Mouse (Mus musculus) thymus, postnatal 10 days (tissue): ENCODE results near the gene Fam131a.
A peak's percentile ranks its signal among the peaks of the same experiment; 100 is the strongest.
"Not testable (repeated sequence)": the region's sequence is repeated elsewhere in the genome, so short reads cannot be mapped to it uniquely, and the experiment has no call there.

Experiments
- DNase-seq, 2 experiments: peaks; one replicate each; pipeline ENCODE4 v3.0.0; 2021; ENCODE audit warnings: low spot score in 2 of 2

Fam131a gene

DNA sequence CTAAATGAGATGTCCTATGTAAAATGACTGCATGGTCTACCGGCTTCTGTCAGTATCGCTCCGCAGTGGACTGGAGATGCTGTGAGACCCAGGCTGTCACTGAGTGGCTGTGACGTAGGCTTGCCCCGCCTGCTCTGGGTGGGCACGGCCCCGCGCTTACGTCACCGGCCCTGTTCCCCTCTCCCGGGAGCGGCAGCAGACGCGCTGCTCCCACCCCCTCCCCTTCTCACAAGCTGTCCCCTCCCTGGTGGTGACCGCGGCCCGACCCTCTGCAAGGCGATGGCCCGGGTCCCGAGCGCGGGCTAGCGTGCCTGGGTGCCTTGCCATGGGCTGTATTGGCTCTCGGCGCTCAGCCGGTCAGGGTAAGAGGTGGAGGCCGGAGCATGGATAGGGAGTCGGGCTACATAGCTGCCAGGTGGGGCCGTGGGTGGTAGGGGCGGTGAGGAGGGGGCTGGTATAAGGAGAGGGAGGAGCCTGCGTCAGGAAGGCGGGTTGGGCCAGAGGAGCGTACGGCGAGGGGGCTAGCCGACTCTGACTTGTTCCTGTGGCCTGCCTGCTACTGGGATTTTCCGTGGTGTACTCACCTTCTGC lies at the start of gene Fam131a:
Gene Fam131a, plus strand, starts transcription at position 131 of the 591 bp plus-strand sequence.
- DNase-seq = peak; percentile 57 to 68

DNA sequence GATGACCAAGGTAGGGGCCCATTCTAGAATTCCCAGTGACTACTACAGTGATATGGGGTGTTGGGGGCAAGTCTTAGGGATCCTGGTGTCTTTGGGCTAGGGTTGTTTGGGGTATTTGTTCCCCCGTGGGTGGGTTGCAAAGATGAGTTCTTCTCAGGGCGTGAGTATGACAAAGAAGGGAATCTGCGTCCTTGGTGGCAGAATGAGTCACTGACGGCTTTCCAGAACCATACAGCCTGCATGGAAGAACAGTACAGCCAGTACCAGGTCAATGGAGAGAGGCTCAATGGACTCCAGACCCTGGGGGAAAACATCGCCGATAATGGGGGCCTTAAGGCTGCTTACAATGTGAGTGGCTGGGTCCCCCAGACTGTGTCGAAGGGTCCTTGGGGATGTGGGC lies 49.1 kb upstream of the Fam131a start:
- DNase-seq = no peak

DNA sequence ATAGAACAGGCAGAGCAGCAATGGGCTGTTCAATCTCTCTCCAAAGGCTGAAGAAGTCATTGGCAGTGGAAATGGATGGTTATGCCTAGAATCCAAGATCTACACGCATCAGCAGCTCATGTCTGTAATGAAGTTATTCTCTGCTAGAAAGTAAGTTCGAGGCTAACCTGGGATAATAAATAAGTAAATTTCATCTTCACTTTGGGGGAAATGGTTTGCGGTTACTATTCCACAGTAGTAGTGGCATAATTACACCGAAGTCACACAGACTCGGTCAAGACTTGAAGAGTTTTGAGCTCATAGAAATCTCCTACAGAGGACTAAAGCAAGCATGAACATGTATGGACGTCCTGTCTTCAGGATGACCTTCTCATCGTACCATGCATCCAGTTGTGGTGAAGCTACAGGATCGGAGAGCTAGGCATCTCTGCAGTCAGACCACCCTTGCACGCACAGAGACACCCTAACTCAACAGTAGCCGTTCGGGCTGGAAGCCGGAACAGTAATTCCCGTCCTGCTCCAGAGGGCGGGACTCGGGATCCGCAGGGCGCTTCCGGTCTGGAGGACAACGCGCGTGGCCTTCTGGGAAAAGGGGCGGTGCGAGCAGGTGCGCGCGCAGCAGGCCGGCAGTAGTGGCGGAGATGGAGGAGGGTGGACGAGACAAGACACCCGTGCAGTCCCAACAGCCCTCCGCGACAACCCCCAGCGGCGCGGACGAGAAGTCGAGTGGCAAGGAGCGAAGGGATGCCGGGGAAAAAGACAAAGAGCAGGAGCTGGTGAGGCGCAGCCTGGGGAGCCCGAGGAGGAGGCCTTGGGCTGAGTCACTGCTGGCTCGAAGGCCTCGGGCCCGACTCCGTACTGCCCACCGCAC lies 41.7 kb upstream of the Fam131a start, which contains the start of gene Psmd2:
Gene Psmd2, plus strand, starts transcription at position 577 of the 871 bp plus-strand sequence.
- peak; percentile 86 to 94 for DNase-seq

DNA sequence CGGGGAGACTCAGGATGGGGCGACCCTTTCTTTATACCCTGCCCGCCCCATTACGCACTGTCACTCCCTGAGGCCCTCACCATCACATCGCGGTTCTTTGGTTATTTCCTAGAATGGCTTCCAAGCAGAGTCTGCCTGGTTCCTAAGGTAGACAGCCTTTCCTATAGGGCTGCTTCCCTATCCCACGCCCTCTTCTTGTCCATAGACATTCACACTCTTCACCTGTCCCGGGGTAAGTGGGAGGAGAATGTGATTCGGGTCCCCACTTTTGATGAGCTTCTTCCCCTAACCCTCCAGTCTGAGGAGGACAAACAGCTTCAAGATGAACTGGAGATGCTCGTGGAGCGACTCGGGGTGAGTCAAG lies 41.1 kb upstream of the Fam131a start:
- no peak for DNase-seq

DNA sequence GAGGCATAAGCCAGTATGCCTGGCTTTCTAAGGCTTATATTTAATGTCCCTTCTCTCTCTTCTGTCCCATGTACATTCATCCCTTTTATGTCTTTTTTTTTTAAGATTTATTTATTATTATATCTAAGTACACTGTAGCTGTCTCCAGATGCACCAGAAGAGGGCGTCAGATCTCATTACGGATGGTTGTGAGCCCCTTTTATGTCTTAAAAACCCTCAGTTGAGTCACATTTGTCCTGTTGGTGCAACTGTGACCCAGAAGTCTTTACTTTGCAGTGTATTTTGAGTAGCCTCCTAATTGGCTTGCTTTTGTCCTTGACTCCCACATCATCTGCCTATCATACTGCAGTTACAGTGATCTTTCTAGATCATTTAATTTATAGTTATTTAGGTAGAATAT lies 39.7 kb upstream of the Fam131a start:
- no peak for DNase-seq

DNA sequence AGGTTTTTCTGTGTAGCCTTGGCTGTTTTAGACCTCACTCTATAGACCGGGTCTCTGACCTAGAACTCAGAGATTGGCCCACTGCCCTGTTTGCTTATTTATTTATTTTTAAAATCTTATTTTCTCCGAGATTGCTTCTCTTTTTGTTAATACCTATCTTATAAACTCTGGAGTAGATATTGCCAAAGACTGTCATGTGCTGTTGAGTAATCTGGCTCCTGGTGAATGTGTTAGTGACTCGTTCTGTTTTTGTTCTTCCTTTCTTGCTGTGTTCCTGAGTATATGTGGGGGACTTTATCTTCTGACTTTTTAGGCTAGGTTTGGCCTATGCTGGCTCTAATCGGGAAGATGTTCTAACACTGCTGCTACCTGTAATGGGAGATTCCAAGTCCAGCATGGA lies 35.4 kb upstream of the Fam131a start:
- no peak for DNase-seq

DNA sequence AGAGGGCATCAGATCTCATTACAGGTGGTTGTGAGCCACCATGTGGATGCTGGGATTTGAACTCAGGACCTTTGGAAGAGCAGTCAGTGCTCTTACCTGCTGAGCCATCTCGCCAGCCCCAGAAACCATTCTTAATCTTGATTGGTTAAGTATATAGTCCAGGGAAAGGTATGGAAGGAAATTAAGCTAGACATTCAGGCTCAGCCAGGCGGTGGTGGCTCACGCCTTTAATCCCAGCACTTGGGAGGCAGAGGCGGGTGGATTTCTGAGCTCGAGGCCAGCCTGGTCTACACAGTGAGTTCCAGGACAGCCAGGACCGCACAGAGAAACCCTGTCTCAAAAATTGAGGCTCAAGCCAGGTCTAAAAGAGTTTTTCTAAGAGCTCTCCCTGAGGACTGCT lies 25.0 kb upstream of the Fam131a start, which contains the start of gene Eif4g1:
Gene Eif4g1, plus strand, starts transcription at position 301 of the 400 bp plus-strand sequence.
- DNase-seq = not testable (repeated sequence)

DNA sequence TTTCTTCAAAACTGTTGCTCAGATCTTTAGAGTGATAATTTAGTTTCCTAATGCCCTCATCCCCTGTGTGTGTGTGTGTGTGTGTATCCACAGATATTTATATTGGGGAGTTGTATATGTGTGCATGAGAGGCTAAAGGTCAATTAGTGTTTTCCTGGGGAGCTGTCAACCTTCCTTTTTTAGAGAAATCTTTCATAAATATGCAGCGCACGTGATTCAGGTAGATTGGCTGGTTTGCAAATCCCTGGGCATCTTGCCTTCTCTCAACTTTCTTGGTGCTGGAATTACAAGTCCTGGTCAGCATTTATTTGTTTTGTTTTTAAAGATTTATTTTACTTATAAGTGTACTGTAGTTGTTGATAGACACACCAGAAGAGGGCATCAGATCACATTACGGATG lies 22.8 kb upstream of the Fam131a start:
- DNase-seq = no peak

DNA sequence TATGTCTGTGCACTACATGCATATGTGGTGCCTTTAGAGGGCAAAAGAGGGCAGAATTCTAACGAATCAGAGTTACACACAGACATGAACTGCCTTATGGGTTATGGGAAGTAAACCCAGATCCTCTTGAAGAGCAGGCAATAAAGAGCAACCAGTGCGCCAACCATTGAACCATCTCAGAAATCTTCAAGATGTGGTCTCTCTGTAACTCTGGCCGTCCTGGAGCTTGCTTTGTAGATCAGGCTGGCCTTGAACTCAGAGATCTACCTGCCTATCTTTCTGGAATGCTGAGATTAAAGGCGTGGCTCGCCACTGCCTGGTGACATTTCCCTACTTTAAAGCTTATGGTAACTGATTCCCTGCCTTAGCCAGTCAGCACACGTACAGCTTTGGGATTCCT lies 21.2 kb upstream of the Fam131a start:
- DNase-seq = no peak

DNA sequence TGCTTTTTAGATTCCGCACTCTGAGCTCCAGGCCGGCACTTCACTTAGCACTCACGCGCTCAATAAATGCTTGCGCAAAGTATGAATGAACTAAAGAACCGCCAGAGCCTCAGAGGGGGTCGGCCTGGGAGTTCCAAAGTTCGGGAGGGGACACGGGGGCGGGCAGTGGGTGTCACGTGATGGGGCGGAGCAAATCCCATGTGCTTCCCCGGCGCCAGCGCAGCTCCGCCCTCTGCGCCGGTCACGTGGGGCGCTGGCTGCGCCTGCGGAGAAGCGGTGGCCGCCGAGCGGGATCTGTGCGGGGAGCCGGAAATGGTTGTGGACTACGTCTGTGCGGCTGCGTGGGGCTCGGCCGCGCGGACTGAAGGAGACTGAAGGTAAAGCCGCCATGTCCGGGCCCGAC lies 20.5 kb upstream of the Fam131a start:
- DNase-seq = peak; percentile 91 to 92

DNA sequence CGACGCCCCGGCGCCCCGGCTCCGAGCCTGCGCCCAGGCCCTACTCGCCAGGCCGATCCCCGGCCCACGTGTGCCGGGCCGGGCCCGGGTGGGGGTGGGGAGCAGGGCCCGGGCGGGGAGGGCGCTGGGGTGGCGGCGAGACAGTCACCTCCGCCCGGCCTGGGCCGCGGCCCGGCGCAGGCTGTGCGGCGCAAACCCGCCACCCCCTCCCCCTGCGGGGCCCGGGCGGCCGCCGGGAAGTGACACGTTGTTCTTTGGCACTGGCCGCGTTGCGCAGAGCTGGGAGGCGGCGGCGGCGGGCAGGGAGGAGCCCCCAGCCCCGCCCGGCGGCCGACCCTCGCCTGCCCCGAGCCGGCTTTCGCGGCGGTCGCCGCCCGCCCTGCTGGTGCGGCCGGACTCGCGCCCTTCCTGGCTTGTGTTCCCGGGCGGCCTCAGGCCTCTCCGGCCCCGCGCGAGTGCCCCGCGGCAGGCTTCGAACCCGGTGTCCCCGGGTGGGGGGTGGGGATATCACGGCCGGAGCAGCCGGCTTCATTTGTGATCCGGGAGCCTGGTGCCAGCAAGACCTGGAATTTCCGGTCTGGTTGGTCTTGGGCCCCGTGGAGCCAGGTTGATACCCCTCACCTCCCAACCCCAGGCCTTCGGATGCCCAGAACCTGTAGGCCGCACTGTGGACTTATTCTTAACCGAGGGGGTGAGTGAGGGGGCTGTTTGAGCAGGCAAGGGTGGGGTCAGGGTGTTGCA lies 19.9 kb upstream of the Fam131a start:
- DNase-seq = peak; percentile 43 to 56

DNA sequence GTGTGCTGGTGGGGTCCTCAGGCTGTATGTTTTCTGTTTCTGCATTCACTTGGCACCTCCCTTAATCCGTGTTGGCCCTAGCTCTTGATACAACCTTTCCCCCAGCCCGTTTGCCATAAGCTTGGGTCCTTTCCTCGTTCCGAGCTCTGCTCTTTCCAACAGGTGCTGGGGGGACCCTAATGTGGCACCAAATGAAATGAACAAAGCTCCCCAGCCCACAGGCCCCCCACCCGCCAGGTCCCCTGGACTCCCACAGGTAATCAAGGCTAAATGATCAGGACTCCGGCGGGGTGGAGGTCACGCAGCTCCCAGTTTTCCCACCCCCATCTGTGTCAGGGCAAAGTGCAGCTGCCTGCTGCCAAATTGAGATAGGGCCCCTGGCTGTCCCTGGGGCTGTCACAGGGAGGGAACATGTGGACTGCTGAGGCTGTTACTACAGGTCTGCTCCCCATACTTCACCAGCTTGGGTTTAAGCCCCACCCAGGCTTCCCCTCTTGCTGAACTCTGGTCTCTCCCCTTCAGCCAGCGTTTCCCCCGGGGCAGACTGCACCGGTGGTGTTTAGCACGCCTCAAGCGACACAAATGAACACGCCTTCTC lies 19.2 kb upstream of the Fam131a start:
- DNase-seq = peak; percentile 12 to 25

DNA sequence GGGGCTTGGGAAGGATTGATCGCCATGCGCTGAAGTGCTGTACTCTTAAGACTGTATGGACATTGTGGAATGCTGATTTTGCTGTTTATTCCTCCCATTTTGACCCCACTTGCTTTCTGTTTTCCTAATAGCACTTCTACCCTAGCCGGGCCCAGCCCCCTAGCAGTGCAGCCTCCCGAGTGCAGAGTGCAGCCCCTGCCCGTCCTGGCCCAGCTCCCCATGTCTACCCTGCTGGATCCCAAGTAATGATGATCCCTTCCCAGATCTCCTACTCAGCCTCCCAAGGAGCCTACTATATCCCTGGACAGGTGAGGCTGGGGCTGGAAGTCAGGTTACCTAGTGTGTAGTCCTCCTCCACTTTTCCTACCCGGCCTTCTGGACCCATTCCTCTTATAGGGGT lies 17.8 kb upstream of the Fam131a start:
- DNase-seq = no peak

DNA sequence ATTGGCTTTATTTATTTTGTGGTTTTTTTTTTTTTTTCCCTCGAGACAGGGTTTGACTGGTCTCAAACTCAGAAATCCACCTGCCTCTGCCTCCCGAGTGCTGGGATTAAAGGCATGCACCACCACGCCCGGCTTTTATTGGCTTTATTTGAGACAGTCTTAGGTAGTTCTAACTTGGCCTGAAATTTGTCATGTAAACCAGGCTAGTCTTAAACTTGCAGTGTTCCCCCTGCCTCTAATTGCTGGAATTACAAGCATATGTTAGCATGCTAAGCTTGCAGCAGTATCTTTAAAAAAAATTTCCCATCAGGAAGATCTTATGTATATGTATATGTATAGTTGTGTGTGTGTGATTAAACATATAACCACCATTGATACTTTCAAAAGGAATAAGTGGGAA lies 16.3 kb upstream of the Fam131a start:
- DNase-seq = no peak

DNA sequence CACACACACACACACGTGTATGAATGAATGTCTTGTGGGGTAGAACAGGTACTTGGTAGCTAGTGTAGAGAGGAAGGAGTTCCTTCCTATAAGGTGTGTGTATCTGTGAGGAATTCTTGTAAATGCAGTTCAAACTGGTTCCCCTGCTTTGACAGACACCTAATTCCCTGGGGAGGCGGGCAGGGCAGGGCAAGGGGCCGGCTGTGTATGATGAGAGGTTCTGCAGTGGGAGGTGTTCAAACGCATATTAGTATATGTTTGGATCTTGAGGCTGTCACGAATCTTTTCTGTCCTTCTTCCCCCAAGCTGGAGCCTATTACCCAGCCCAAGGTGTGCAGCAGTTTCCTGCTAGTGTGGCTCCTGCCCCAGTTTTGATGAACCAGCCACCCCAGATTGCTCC lies 15.7 kb upstream of the Fam131a start:
- DNase-seq = no peak

DNA sequence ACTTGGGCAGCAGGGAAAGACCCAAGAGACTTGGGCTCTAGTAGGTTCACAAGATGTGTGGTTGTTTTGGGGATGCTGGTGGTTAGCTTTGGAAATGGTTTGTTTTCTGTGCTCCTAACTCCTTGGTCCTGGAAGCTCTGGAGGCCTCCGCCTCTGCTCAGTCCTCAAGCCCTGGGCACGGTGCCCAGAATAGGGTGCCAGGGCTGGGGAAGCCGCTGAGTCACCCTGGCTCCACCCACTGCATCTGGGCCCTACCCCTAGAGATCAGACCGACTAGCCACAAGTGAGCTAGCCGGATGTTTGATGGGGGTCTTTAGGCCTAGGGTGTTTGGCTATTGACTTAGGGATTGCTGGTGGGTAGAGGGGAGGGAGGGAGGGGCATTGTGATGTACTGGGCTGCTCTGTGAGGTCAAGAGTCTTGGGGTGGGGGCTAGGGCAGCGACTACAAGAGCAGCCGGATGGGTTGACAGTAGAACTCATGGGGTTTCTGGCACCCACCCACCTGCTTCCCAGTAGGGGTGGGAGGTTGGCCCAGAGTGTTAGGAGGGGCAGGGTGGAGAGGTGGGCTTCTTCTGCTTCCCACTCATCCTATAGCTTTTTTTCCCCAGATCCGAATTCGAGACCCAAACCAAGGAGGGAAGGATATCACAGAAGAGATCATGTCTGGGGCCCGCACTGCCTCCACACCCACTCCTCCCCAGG lies 14.9 kb upstream of the Fam131a start:
- no peak for DNase-seq

DNA sequence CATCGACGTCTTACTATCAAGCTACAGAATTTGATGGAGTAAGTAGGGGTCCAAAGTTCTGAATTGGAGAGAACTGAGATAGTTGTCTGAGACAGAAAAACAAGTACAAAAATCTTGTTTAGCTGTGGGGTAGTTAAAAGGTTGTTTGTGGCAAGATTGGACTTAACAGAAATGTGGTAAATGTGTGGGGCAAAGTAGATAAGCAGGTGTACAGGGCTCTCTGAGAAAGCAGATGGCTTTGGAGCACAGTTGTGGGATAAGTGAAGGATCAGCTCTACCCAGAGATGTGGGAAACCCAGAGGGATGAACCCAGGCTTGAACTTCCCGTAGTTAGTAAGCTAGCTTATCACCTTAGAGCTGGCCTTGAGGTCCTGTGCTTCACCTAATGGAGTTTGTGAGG lies 2.3 kb upstream of the Fam131a start:
- DNase-seq = no peak

DNA sequence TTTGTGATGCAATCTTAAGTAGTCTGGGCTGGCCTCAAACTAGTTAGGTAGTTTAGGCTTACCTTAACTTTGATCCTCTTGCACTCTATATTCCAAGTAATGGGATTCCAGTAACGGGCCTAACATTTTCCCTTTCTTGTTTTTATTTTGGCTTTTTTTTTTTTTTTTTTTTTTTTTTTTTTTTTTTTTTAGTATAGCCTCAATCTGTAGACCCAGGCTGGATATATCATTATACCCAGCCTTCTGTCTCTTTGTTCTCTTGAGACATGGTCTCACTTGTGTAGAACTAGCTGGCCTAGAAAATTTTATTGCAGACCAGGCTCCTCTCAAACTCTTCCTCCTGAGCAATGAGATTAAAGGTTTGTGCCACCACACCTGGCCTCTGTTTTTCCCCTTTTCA lies 1.4 kb upstream of the Fam131a start:
- DNase-seq = no peak

DNA sequence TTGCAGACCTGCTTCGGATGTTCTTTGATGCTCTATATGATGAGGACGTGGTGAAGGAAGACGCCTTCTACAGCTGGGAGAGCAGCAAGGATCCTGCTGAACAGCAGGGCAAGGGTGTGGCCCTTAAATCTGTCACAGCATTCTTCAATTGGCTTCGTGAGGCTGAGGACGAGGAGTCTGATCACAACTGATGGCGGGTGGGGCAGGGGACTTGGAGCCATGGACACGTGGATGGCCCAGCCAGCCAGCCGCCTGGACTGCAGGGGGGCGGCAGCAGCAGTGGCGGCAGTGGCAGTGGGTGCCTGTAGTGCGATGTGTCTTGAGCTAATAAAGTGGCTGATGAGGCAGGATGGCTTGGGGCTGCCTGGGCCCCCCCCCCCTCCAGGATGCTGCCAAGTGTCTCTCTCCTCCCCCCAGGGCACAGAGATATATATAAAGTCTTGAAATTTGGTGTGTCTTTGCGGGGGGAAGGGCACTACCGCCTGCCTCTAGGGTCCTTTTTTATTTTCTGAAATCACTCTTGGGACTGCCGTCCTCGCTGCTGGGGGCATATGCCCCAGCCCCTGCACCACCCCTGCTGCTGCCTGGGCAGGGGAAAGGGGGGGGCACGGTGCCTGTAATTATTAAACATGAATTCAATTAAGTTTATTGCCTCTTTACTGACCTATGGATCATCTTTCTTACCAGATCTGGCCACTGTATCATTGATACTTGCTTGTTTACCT lies 638 bp upstream of the Fam131a start:
- DNase-seq = no peak

DNA sequence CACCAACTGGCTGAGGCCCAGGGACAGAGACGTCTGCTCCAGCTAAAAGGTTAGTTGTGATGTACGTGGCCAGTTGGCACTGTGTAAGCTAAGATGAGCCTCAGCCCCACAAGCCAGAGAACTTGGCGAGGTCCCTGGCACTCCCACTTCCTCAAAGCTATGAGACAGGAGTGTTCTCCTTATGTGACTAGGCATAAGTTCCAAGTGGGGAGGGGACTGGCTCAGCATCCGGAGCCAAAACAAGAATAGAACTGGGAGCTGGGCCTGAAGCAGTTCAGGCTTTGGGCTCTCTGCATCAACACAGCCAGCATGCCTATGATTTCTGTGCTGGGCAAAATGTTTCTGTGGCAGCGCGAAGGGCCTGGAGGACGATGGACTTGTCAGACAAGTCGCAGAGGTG lies 1.7 kb downstream of the Fam131a start:
- DNase-seq = no peak
